In genomic region chr13:56581961-56582434, GRCm38 (mm10) we compare ENCODE assay signal across 9 mouse cellular contexts. TPM values are rescaled to one million over a fixed set of nuclear protein-coding genes. Genes with fewer than 3 reads are reported as not detected.
A peak's percentile ranks its signal among the peaks of the same experiment; 100 is the strongest.
DNase-seq lines count a peak whose midpoint lies in the region; ATAC-seq lines count a peak whose summit lies in the region.
"Had no signal": no experiment of that assay in that cellular context is flagged by ENCODE, and none has a peak within 500 bp of the region (broad histone marks: within the 10 kb centered on the region; RNA-seq: fewer than 3 reads in every experiment).

No protein-coding gene starts in this region.

- intact Hi-C loops in gastrocnemius, postnatal 36 days (cut with DNase I) = no loop called here

- no peak overlapping the region for H3K4me3 ChIP-seq in intestine, embryonic 14.5 days (ENCODE audit: low read depth, low read length)
- no peak overlapping the region for H3K4me3 ChIP-seq in midbrain, embryonic 13.5 days (replicated peaks)
- H3K4me3 ChIP-seq: erythroblast, embryonic 14.5 days had no signal

- no peaks in the 10 kb centered on the region for H3K9me3 ChIP-seq in intestine, embryonic 14.5 days (ENCODE audit: control insufficient read depth, low read length)
- no peaks in the 10 kb centered on the region for H3K9me3 ChIP-seq in midbrain, embryonic 13.5 days

- H3K27me3 ChIP-seq in intestine, embryonic 14.5 days (replicated peaks; ENCODE audit: control insufficient read depth, insufficient read depth, low read length) = no peaks in the 10 kb centered on the region
- peaks cover 4% of the 10 kb centered on the region; the same call in 1 of the 2 replicates for H3K27me3 ChIP-seq in midbrain, embryonic 13.5 days

- H3K4me1 ChIP-seq in intestine, embryonic 14.5 days (replicated peaks; ENCODE audit: control insufficient read depth, insufficient read depth, low read length) = peaks cover 36% of the 10 kb centered on the region
- H3K4me1 ChIP-seq in midbrain, embryonic 13.5 days (replicated peaks) = peaks cover 23% of the 10 kb centered on the region

- DNase-seq in right cerebral cortex, postnatal 10 days (ENCODE audit: low spot score in 2 of 2) = peak; percentile 46 to 49
- no peak for DNase-seq in right cerebral cortex, postnatal 4 days
- DNase-seq in embryo, embryonic 11.5 days (ENCODE audit: low read depth, low spot score) = peak; percentile 87
- DNase-seq in gastrocnemius, postnatal 36 days = peak; percentile 51
- DNase-seq in intestine, embryonic 14.5 days (ENCODE audit: low spot score) = peak; percentile 90
- DNase-seq in urinary bladder, postnatal 4 days (ENCODE audit: low spot score in 2 of 2) = peak; percentile 75 to 76

- 0 out of 2 replicates have a peak overlapping the region, but pooled peaks have one; percentile 17 for H3K9ac ChIP-seq in intestine, embryonic 14.5 days (ENCODE audit: low read length)
- H3K9ac ChIP-seq in midbrain, embryonic 13.5 days (replicated peaks) = peak overlapping the region; percentile 36

- no peaks in the 10 kb centered on the region for H3K36me3 ChIP-seq in intestine, embryonic 14.5 days (ENCODE audit: control insufficient read depth, insufficient read depth, low read length)
- H3K36me3 ChIP-seq in midbrain, embryonic 13.5 days = no peaks in the 10 kb centered on the region

- H3K27ac ChIP-seq in intestine, embryonic 14.5 days (ENCODE audit: low read depth) = peak overlapping the region; percentile 95
- H3K27ac ChIP-seq in midbrain, embryonic 13.5 days = peak overlapping the region; percentile 90

- H3K4me2 ChIP-seq in intestine, embryonic 14.5 days (ENCODE audit: low read length) = peak overlapping the region; percentile 35
- peak overlapping the region; percentile 37 for H3K4me2 ChIP-seq in midbrain, embryonic 13.5 days (replicated peaks)

- WGBS in intestine, embryonic 14.5 days = 1% methylated on average over 6 of the region's 6 CpGs
- WGBS in midbrain, embryonic 13.5 days = under 1% methylated on average over 6 of the region's 6 CpGs

- ATAC-seq in intestine, embryonic 14.5 days (replicated peaks; ENCODE audit: low FRiP score, low TSS enrichment, low read depth) = peak; percentile 96
- peak; percentile 96 for ATAC-seq in midbrain, embryonic 13.5 days
- ATAC-seq in monocyte, adult 5-6 weeks (replicated peaks; ENCODE audit: insufficient number of reproducible peaks, low FRiP score, low TSS enrichment, poor library complexity, severe bottlenecking) = no peak

RNA-seq across cellular contexts. Expression of gene Tgfbi, which starts 27.3 kb away (rescaled TPM):
- total RNA-seq in gastrocnemius, postnatal 36 days (2021) = 10 to 100 TPM; 14.1 to 17.1 TPM
- 123 and 163 TPM in 2 replicates for polyA plus RNA-seq in intestine, embryonic 14.5 days (2014; fragmentation: Nextera tagmentation; extraction: Ambion mirVana)
- polyA plus RNA-seq in midbrain, embryonic 13.5 days (2015; fragmentation: Nextera tagmentation; extraction: Ambion mirVana) = 4.0 and 4.8 TPM in 2 replicates
- total RNA-seq in monocyte, adult 5-6 weeks (2017) = 73.8 to 154 TPM (median 152 TPM) in 3 replicates

RNA-seq across cellular contexts. Expression of gene Lect2, which starts 33.7 kb away (rescaled TPM):
- not detected for total RNA-seq in gastrocnemius, postnatal 36 days (2021)
- polyA plus RNA-seq in intestine, embryonic 14.5 days (2014; fragmentation: Nextera tagmentation; extraction: Ambion mirVana) = 10.5 and 14.1 TPM in 2 replicates
- not detected in 2 replicates for polyA plus RNA-seq in midbrain, embryonic 13.5 days (2015; fragmentation: Nextera tagmentation; extraction: Ambion mirVana)
- not detected in 3 replicates for total RNA-seq in monocyte, adult 5-6 weeks (2017)

RNA-seq across cellular contexts. Expression of gene Fbxl21, which starts 59.7 kb away (rescaled TPM):
- total RNA-seq in gastrocnemius, postnatal 36 days (2021) = under 1 TPM in 1 of 2 experiments, not detected in 1; 0.23 TPM
- 3.2 and 3.8 TPM in 2 replicates for polyA plus RNA-seq in intestine, embryonic 14.5 days (2014; fragmentation: Nextera tagmentation; extraction: Ambion mirVana)
- polyA plus RNA-seq in midbrain, embryonic 13.5 days (2015; fragmentation: Nextera tagmentation; extraction: Ambion mirVana) = 2.5 and 2.6 TPM in 2 replicates
- 0.57 TPM in 1 of 3 replicates, not detected in the others for total RNA-seq in monocyte, adult 5-6 weeks (2017)
- polyA plus RNA-seq: erythroblast, embryonic 14.5 days had no signal
